Mouse (Mus musculus) heart, embryonic 11.5 days (tissue): ENCODE results near the gene Dmrta2. TPM values are rescaled to one million over a fixed set of nuclear protein-coding genes. Genes with fewer than 3 reads are reported as not detected.

Source experiments
- ATAC-seq: fragments of 200-750 bp; cut with Nextera tagmentation; replicated peaks from 2 replicates; pipeline ENCODE4 v1.8.0; 2017; ENCODE audit warnings: moderate library complexity; ENCODE audit not compliant: insufficient number of reproducible peaks, low FRiP score, low TSS enrichment
- H3K27ac ChIP-seq: fragments of 300-500 bp; sonication (generic); 2 replicates; pipeline ENCODE4 v1.5.1; 2014; ENCODE audit warnings: mild to moderate bottlenecking, low read depth, low read length
- H3K27me3 ChIP-seq: fragments of 300-500 bp; sonication (generic); 2 replicates; pipeline ENCODE4 v1.6.1; 2014; ENCODE audit warnings: mild to moderate bottlenecking, low read length, mixed read lengths; ENCODE audit not compliant: control insufficient read depth, insufficient read depth
- H3K36me3 ChIP-seq: fragments of 300-500 bp; sonication (generic); 2 replicates; pipeline ENCODE4 v1.6.1; 2014; ENCODE audit warnings: mild to moderate bottlenecking, low read length, moderate library complexity, mixed read lengths; ENCODE audit not compliant: control insufficient read depth, insufficient read depth
- H3K4me1 ChIP-seq: fragments of 300-500 bp; sonication (generic); 2 replicates; pipeline ENCODE4 v1.6.1; 2014; ENCODE audit warnings: low read length; ENCODE audit not compliant: control insufficient read depth, insufficient read depth
- H3K4me2 ChIP-seq: fragments of 300-500 bp; sonication (generic); 2 replicates; pipeline ENCODE4 v1.6.1; 2014; ENCODE audit warnings: mild to moderate bottlenecking, moderate library complexity
- H3K4me3 ChIP-seq: fragments of 300-500 bp; sonication (generic); 2 replicates; pipeline ENCODE4 v1.5.1; 2014; ENCODE audit warnings: low read depth, low read length
- H3K9ac ChIP-seq: fragments of 300-500 bp; sonication (generic); 2 replicates; pipeline ENCODE4 v1.6.1; 2014; ENCODE audit warnings: mild to moderate bottlenecking, low read depth, low read length, moderate library complexity
- H3K9me3 ChIP-seq: fragments of 300-500 bp; sonication (generic); replicated peaks from 2 replicates; pipeline ENCODE4 v1.6.1; 2016; ENCODE audit warnings: low read length; ENCODE audit not compliant: control insufficient read depth
- WGBS: fragments of 180-500 bp; shearing (Covaris S2); extraction: QIAGEN DNeasy Blood & Tissue Kit; methylation state at CpG from one replicate; pipeline ENCODE4 v1.1.7; 2014; ENCODE audit not compliant: insufficient replicate concordance; 5-methylcytosine and 5-hydroxymethylcytosine counted together
- polyA plus RNA-seq: library from polyadenylated mRNA; unstranded; fragments of >200 nt; fragmentation: Nextera tagmentation; extraction: Ambion mirVana; gene quantifications from 2 replicates; pipeline ENCODE4 v1.2.1, GENCODE M21; 2014

Dmrta2 gene
- polyA plus RNA-seq, 1 experiment from 2014 or later: 0.06 TPM

- H3K9ac ChIP-seq: 0 out of 2 replicates have a peak overlapping the region, but pooled peaks have one; percentile 28
- H3K36me3 ChIP-seq: no peaks in the 10 kb centered on the region
- no peak overlapping the region for H3K27ac ChIP-seq
- H3K4me3 ChIP-seq: peak overlapping the region; percentile 51
- H3K4me1 ChIP-seq: peaks cover 32% of the 10 kb centered on the region
- peak overlapping the region; percentile 83 for H3K4me2 ChIP-seq
- ATAC-seq: peak; percentile 14; the same call in 1 of the 2 replicates
- H3K9me3 ChIP-seq: no peaks in the 10 kb centered on the region
- H3K27me3 ChIP-seq: peaks cover 98% of the 10 kb centered on the region
- under 1% methylated on average over 53 of the region's 56 CpGs for WGBS
Measured at GRCm38 (mm10) chr4:109978068-109978857, 410 bp downstream of the Dmrta2 start.

- Histone ChIP-seq H3K36me3 (no peaks in the 10 kb centered on the region), H3K4me3 (no peak overlapping the region), H3K27ac (no peak overlapping the region), H3K9me3 (no peaks in the 10 kb centered on the region), H3K4me2 (no peak overlapping the region; the same call in 1 of the 2 replicates), H3K27me3 (peaks cover 98% of the 10 kb centered on the region), H3K9ac (no peak overlapping the region), H3K4me1 (peaks cover 36% of the 10 kb centered on the region)
- WGBS: 3% methylated on average over 9 of the region's 9 CpGs
- no peak for ATAC-seq
Measured at GRCm38 (mm10) chr4:109978858-109979340, 1.0 kb downstream of the Dmrta2 start.

GRCm38 (mm10) chr4:109979461-109980320 is 1.8 kb downstream of the Dmrta2 start:
- Histone ChIP-seq H3K27me3 (peaks cover 98% of the 10 kb centered on the region), H3K36me3 (no peaks in the 10 kb centered on the region), H3K4me3 (peak overlapping the region; percentile 28), H3K27ac (no peak overlapping the region), H3K4me2 (peak overlapping the region; percentile 58), H3K9me3 (no peaks in the 10 kb centered on the region), H3K4me1 (peaks cover 34% of the 10 kb centered on the region), H3K9ac (no peak overlapping the region)
- no peak for ATAC-seq
- 2% methylated on average over 66 of the region's 66 CpGs for WGBS

GRCm38 (mm10) chr4:109980321-109981082 is 2.6 kb downstream of the Dmrta2 start:
- H3K4me3 ChIP-seq: peak overlapping the region; percentile 28
- ATAC-seq: no peak
- H3K27me3 ChIP-seq: peaks cover 98% of the 10 kb centered on the region
- H3K27ac ChIP-seq: no peak overlapping the region
- H3K9ac ChIP-seq: no peak overlapping the region
- 5% methylated on average over 28 of the region's 29 CpGs for WGBS
- peaks cover 32% of the 10 kb centered on the region for H3K4me1 ChIP-seq
- H3K36me3 ChIP-seq: no peaks in the 10 kb centered on the region
- H3K9me3 ChIP-seq: no peaks in the 10 kb centered on the region
- H3K4me2 ChIP-seq: peak overlapping the region; percentile 58

GRCm38 (mm10) chr4:109981083-109981870 is 3.4 kb downstream of the Dmrta2 start:
- peak overlapping the region; percentile 78 for H3K4me2 ChIP-seq
- H3K9ac ChIP-seq: no peak overlapping the region
- H3K4me1 ChIP-seq: peaks cover 32% of the 10 kb centered on the region
- peak overlapping the region; percentile 51 for H3K4me3 ChIP-seq
- peaks cover 98% of the 10 kb centered on the region for H3K27me3 ChIP-seq
- no peak for ATAC-seq
- 2% methylated on average over 37 of the region's 37 CpGs for WGBS
- H3K27ac ChIP-seq: no peak overlapping the region
- no peaks in the 10 kb centered on the region for H3K36me3 ChIP-seq
- no peaks in the 10 kb centered on the region for H3K9me3 ChIP-seq

GRCm38 (mm10) chr4:109981871-109982680 is 4.2 kb downstream of the Dmrta2 start:
- under 1% methylated on average over 79 of the region's 99 CpGs for WGBS
- H3K9ac ChIP-seq: no peak overlapping the region
- H3K4me3 ChIP-seq: peak overlapping the region; percentile 51
- H3K27ac ChIP-seq: no peak overlapping the region
- peaks cover 97% of the 10 kb centered on the region for H3K27me3 ChIP-seq
- H3K36me3 ChIP-seq: no peaks in the 10 kb centered on the region
- H3K9me3 ChIP-seq: no peaks in the 10 kb centered on the region
- H3K4me2 ChIP-seq: peak overlapping the region; percentile 78
- peaks cover 32% of the 10 kb centered on the region for H3K4me1 ChIP-seq
- ATAC-seq: peak; percentile 11; the same call in 1 of the 2 replicates

- H3K27me3 ChIP-seq: peaks cover 97% of the 10 kb centered on the region
- H3K4me2 ChIP-seq: peak overlapping the region; percentile 78
- H3K27ac ChIP-seq: no peak overlapping the region
- H3K36me3 ChIP-seq: no peaks in the 10 kb centered on the region
- H3K4me1 ChIP-seq: peaks cover 27% of the 10 kb centered on the region
- peak overlapping the region; percentile 51 for H3K4me3 ChIP-seq
- 4% methylated on average over 30 of the region's 30 CpGs for WGBS
- no peak for ATAC-seq
- H3K9me3 ChIP-seq: no peaks in the 10 kb centered on the region
- H3K9ac ChIP-seq: no peak overlapping the region
Measured at GRCm38 (mm10) chr4:109982681-109983265, 4.9 kb downstream of the Dmrta2 start.
